ENCODE assay signal across 15 mouse cellular contexts in genomic region chr8:79057179-79057578, GRCm38 (mm10).
DNase-seq lines count a peak whose midpoint lies in the region.
"Had no signal": no experiment of that assay in that cellular context is flagged by ENCODE, and none has a peak within 500 bp of the region (broad histone marks: within the 10 kb centered on the region; RNA-seq: fewer than 3 reads in every experiment).

No protein-coding gene starts in this region.

- peak; percentile 13 for DNase-seq in cerebellum, adult 8-10 months
- DNase-seq in cerebellum, adult 11-12 months = no peak
- DNase-seq in cerebellum, adult 9-11 months = peak; percentile 33
- peak; percentile 22 to 24 for DNase-seq in cerebellum, postnatal 36 days
- DNase-seq in ovary, postnatal 14 days (ENCODE audit: low spot score) = no peak
- no peak for DNase-seq in urinary bladder, postnatal 4 days (ENCODE audit: low spot score in 2 of 2)
- DNase-seq: adrenal gland, adult 2 months; adrenal gland, postnatal 14 days; forebrain, postnatal 0 days; gastrocnemius, adult 2 months; gastrocnemius, postnatal 14 days; heart, adult 11 months; heart, postnatal 10 days; heart, postnatal 36 days; kidney, adult 2 months had no signal

Comparison
In these comparisons a context has a peak if more than half of its experiments do, and no peak if none do; other contexts are left out.
1. DNase-seq: peak in cerebellum, adult 8-10 months (single experiment), cerebellum, adult 9-11 months (single experiment) and cerebellum, postnatal 36 days (2 of 2); none in cerebellum, adult 11-12 months (single experiment), ovary, postnatal 14 days (single experiment) and urinary bladder, postnatal 4 days (0 of 2).